8 mouse cellular contexts compared by ENCODE assay signal in genomic region chr17:69349014-69349531, GRCm38 (mm10). TPM values are rescaled to one million over a fixed set of nuclear protein-coding genes. Genes with fewer than 3 reads are reported as not detected.
A peak's percentile ranks its signal among the peaks of the same experiment; 100 is the strongest.
DNase-seq lines count a peak whose midpoint lies in the region; ATAC-seq and TF ChIP-seq lines count a peak whose summit lies in the region.
"Had no signal": no experiment of that assay in that cellular context is flagged by ENCODE, and none has a peak within 500 bp of the region (broad histone marks: within the 10 kb centered on the region; RNA-seq: fewer than 3 reads in every experiment).

No protein-coding gene starts in this region.

- 17% methylated on average over 8 of the region's 8 CpGs for WGBS in cerebellum, adult 2 months
- WGBS in lung, postnatal 0 days, result 19% methylated on average over 8 of the region's 8 CpGs

- TF ChIP-seq POLR2A in cerebellum, adult 2 months (IDR thresholded peaks at IDR 0.05; ENCODE audit: borderline replicate concordance, insufficient read depth, low read length), result no peak

- DNase-seq in 3134 (ENCODE audit: extremely low read depth, insufficient read length, low spot score), result peak; percentile 20
- peak; percentile 9 to 15 for DNase-seq in B cell, adult 2 months
- DNase-seq in cerebellum, adult 2 months, result peak; percentile 50 to 63
- peak; percentile 8 to 17 for DNase-seq in frontal cortex, postnatal 10 days (ENCODE audit: low spot score in 2 of 2)
- peak; percentile 16 for DNase-seq in kidney, postnatal 14 days
- peak; percentile 34 for DNase-seq in lung, postnatal 0 days (ENCODE audit: low spot score)
- DNase-seq in right cerebral cortex, adult 2 months (ENCODE audit: low spot score in 2 of 2), result peak; percentile 35

- H3K9me3 ChIP-seq in lung, postnatal 0 days (ENCODE audit: low read length), result no peaks in the 10 kb centered on the region
- H3K9me3 ChIP-seq: heart, embryonic 15.5 days had no signal

- TF ChIP-seq CTCF in cerebellum, adult 2 months (IDR thresholded peaks at IDR 0.05; ENCODE audit: borderline replicate concordance, insufficient read depth, low read depth, low read length), result peak; percentile 75; the same call in 1 of the 2 replicates
- peak; percentile 70 for TF ChIP-seq CTCF in lung, postnatal 0 days (IDR thresholded peaks at IDR 0.05)

- no peak overlapping the region for H3K27ac ChIP-seq in cerebellum, adult 2 months (ENCODE audit: insufficient read depth, low read length)
- no peak overlapping the region for H3K27ac ChIP-seq in lung, postnatal 0 days (ENCODE audit: low read length)
- H3K27ac ChIP-seq: heart, embryonic 15.5 days had no signal

- ATAC-seq in lung, postnatal 0 days, result peak; percentile 41

- TF ChIP-seq EP300 in lung, postnatal 0 days (IDR thresholded peaks at IDR 0.05), result no peak

- H3K27me3 ChIP-seq in cerebellum, adult 2 months (ENCODE audit: control insufficient read depth, insufficient read depth, low read length), result no peaks in the 10 kb centered on the region
- no peaks in the 10 kb centered on the region for H3K27me3 ChIP-seq in lung, postnatal 0 days (replicated peaks; ENCODE audit: insufficient read depth, low read length)
- H3K27me3 ChIP-seq: heart, embryonic 15.5 days had no signal

- no peak overlapping the region for H3K4me2 ChIP-seq in lung, postnatal 0 days (replicated peaks; ENCODE audit: low read depth, low read length)
- H3K4me2 ChIP-seq: heart, embryonic 15.5 days had no signal

- H3K4me1 ChIP-seq in cerebellum, adult 2 months (ENCODE audit: control insufficient read depth, insufficient read depth, low read length), result no peaks in the 10 kb centered on the region
- no peaks in the 10 kb centered on the region for H3K4me1 ChIP-seq in lung, postnatal 0 days (ENCODE audit: insufficient read depth, low read depth, low read length)
- H3K4me1 ChIP-seq: heart, embryonic 15.5 days had no signal

- no peak overlapping the region for H3K9ac ChIP-seq in lung, postnatal 0 days (replicated peaks; ENCODE audit: low read depth)
- H3K9ac ChIP-seq: heart, embryonic 15.5 days had no signal

- peak overlapping the region; percentile 17 for H3K4me3 ChIP-seq in cerebellum, adult 2 months (replicated peaks; ENCODE audit: insufficient read depth, low read depth, low read length)
- H3K4me3 ChIP-seq in lung, postnatal 0 days (ENCODE audit: low read depth, low read length), result no peak overlapping the region
- H3K4me3 ChIP-seq: heart, embryonic 15.5 days had no signal

- H3K36me3 ChIP-seq in lung, postnatal 0 days (ENCODE audit: insufficient read depth, low read length), result no peaks in the 10 kb centered on the region
- H3K36me3 ChIP-seq: heart, embryonic 15.5 days had no signal

RNA-seq across cellular contexts. Expression of gene Zbtb14, which starts 33.8 kb away (rescaled TPM):
- 15.1 and 16.2 TPM in 2 replicates for polyA plus RNA-seq in cerebellum, adult 2 months (2012; rRNA removed)
- polyA plus RNA-seq in lung, postnatal 0 days (2015; fragmentation: Nextera tagmentation; extraction: Ambion mirVana), result 13.5 and 15.9 TPM in 2 replicates
